Mouse (Mus musculus) testis, postnatal 14 days (tissue): Measurements from ENCODE around the gene Fcf1.

Experiments used
- DNase-seq: peaks from one replicate; pipeline ENCODE4 v3.0.0; 2021; ENCODE audit warnings: low spot score

The Fcf1 gene

GRCm38 (mm10) chr12:84968831-84969655 lies 1.7 kb upstream of the Fcf1 start:
- DNase-seq, result no peak

DNA sequence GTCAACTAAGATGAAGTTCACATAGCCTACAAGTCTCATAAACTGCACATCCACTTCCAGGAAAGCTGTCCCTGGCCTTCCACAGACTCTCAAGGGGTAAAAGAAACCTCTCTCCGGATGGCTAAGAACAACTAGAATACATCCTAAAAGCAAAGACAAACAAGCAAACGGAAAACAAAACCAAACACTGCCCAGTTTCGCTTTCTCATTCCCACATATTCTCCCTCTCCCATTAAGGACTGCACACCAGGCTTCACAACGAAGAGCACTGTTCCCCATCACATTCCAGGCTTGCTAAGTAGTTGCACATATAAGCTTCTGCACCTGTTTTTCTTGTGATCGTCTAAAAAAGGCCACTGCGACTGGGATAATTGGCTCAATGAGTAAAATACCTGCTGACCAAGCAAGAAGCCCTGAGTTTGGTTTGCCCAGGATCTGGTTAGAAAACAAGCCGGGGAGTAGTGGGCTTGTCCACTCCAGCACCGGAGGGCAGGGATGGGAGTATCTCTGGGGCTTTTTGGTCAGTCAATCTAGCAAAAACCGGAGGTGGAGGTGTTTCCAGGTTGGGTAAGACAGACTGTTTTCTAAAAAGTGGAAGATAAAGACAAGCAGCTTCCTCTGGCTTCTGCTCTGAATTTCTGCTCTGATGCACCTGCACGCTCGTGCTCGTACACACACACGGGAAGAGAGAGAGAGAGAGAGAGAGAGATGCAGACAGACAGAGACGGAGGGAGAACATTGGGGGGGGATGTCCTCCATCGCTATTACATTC lies 855 bp upstream of the Fcf1 start:
- DNase-seq, result no peak

GRCm38 (mm10) chr12:84979264-84979862 lies 8.7 kb downstream of the Fcf1 start:
- no peak for DNase-seq

- no peak for DNase-seq
These were observed 18.8 kb downstream of the Fcf1 start for GRCm38 (mm10) chr12:84989456-84989855.

DNA sequence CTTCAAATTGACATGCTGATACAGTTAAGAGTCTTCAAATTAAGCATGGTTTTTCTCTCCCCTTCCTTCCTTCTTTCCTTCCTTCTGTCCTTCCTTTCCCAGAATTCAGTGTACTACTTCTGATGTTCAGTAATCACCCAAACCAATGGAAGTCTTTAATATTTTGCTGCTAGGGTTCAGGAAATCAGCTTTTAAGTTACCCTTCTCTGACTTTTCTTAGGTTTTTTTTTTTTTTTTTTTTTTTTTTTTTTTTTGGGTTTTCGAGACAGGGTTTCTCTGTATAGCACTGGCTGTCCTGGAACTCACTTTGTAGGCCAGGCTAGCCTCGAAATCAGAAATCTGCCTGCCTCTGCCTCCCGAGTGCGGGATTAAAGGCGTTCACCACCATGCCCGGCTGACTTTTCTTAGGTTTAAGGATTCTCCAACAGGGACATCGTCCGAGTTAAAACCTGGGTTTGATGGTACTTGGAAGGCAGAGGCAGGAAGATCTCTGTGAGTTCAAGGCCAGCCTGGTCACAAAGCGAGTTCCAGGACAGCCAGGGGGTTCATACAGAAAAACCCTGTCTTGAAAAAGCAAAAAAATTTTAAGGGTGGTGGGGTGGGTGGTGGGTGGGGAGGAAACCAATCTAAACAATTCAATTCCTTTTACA lies 24.5 kb downstream of the Fcf1 start:
- no peak for DNase-seq

GRCm38 (mm10) chr12:84996083-84996496 lies 25.4 kb downstream of the Fcf1 start, which contains the start of gene Ylpm1:
TSS of gene Ylpm1 (plus strand) at chr12:84996321.
- peak; percentile 98 for DNase-seq

DNA sequence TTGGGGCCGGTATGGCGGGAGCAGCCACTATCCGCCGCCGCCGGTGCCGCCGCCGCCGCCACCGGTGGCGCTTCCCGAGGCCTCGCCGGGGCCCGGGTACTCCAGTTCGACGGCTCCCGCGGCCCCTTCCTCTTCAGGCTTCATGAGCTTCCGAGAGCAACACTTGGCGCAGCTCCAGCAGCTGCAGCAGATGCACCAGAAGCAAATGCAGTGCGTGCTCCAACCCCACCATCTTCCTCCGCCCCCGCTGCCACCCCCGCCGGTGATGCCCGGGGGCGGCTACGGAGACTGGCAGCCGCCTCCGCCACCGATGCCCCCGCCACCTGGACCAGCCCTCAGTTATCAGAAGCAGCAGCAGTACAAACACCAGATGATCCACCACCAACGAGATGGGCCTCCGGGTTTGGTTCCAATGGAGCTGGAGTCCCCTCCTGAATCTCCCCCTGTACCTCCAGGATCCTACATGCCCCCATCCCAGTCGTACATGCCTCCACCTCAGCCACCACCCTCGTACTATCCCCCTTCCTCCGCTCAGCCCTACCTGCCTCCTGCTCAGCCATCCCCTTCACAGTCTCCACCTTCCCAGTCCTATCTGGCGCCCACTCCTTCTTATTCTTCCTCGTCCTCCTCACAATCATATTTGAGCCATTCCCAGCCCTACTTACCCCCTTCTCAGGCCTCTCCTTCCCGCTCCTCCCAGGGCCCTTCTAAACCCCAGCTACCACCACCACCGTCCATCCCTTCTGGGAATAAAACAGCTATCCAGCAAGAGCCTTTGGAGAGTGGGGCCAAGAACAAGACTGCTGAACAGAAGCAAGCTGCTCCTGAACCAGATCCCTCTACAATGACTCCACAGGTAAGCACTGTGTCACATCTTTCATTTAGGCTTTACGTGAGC lies 26.1 kb downstream of the Fcf1 start:
- peak; percentile 73 for DNase-seq

- no peak for DNase-seq
These were observed 28.4 kb downstream of the Fcf1 start for GRCm38 (mm10) chr12:84999053-84999452.

- no peak for DNase-seq
These were observed 35.5 kb downstream of the Fcf1 start for GRCm38 (mm10) chr12:85006206-85006605.

DNA sequence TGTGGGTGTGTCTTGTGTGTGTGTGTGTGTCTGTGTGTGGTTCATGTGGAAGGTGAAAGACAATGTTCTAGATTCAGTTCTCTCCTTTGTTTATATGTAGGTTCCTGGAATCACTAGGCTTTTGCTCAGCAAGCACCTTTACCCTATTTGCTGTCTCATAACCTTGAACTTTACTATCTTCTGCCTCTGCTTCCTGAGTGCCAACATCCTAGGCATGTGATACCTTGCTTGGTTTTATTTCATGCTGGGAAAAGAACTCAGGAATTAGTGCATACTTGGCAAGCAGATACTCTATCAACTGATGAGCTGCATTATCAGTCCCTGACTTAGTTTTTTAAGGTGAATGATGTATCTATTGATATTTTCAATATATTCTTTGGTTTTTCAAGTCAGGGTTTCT lies 36.3 kb downstream of the Fcf1 start:
- DNase-seq, result no peak

GRCm38 (mm10) chr12:85009776-85010175 lies 39.1 kb downstream of the Fcf1 start:
- DNase-seq, result no peak

DNA sequence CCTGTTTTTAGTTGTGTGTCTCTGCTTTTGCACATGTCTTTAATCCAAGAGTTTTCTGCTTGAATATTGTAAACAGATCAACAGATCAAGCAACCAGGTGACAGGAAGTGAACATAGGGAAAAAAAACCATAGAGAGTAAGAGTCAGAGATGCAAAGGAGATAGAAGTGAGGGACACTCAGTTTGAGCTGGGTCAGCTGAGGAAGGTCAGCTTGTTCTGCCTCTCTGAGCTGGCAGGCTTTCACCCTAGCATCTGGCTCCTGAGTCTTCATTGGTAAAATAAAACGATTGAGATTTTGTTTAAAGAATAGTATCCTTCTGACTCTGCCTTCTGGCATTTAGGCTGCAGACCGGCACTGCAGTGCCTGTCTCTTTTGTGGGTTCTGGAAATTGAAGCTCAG lies 39.8 kb downstream of the Fcf1 start:
- DNase-seq, result no peak

DNA sequence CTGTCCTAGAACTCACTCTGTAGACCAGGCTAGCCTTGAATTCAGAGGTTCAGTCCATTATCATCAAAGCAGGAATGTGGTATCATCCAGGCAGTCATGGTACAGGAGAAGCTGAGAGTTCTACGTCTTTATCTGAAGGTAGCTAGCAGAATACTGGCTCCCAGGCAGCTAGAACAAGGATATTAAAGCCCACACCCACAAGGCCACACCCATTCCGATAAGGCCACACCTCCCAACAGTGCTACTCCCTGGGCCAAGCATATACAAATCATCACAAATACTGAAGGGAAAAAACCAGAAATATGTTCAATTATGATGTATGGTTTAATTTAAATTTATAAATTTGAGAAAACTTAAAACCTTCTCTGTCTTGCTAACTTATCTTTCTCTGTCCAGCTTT lies 41.5 kb downstream of the Fcf1 start:
- DNase-seq, result no peak

GRCm38 (mm10) chr12:85022071-85022470 lies 51.4 kb downstream of the Fcf1 start:
- DNase-seq, result no peak

- no peak for DNase-seq
These were observed 62.0 kb downstream of the Fcf1 start for GRCm38 (mm10) chr12:85032710-85033109.
